Mouse (Mus musculus) cerebellum, adult 2 months (tissue): ENCODE results near the gene Aatk. TPM values are rescaled to one million over a fixed set of nuclear protein-coding genes. Genes with fewer than 3 reads are reported as not detected.
A peak's percentile ranks its signal among the peaks of the same experiment; 100 is the strongest.

Experiments used
- DNase-seq, 2 experiments: peaks; one replicate each; pipeline ENCODE4 v3.0.0; 2021
- H3K27ac ChIP-seq: fragments of 200-500 bp; 2 replicates; pipeline ENCODE4 v1.5.1; 2012; ENCODE audit warnings: low read length, control low read depth, inconsistent platforms; ENCODE audit not compliant: insufficient read depth
- H3K27me3 ChIP-seq: fragments of 200-500 bp; 2 replicates; pipeline ENCODE4 v1.6.1; 2012; ENCODE audit warnings: inconsistent platforms, mild to moderate bottlenecking, low read length, moderate library complexity; ENCODE audit not compliant: control insufficient read depth, insufficient read depth
- H3K4me1 ChIP-seq: fragments of 200-500 bp; 2 replicates; pipeline ENCODE4 v1.6.1; 2011; ENCODE audit warnings: low read length; ENCODE audit not compliant: control insufficient read depth, insufficient read depth
- H3K4me3 ChIP-seq: fragments of 200-500 bp; replicated peaks from 2 replicates; pipeline ENCODE3; 2011; ENCODE audit warnings: mild to moderate bottlenecking, low read depth, low read length, control low read depth; ENCODE audit not compliant: insufficient read depth
- CTCF ChIP-seq: fragments of 200-500 bp; IDR thresholded peaks from 2 replicates; pipeline ENCODE4 v1.5.1; 2011; ENCODE audit warnings: low read depth, mild to moderate bottlenecking, control low read depth, low read length, moderate library complexity, borderline replicate concordance; ENCODE audit not compliant: insufficient read depth
- POLR2A ChIP-seq: fragments of 200-500 bp; IDR thresholded peaks from 2 replicates; pipeline ENCODE4 v1.6.1; 2011; ENCODE audit warnings: low read length, control low read depth, borderline replicate concordance; ENCODE audit not compliant: insufficient read depth
- WGBS: fragments of 180-500 bp; shearing (Covaris S2); methylation state at CpG from one replicate; pipeline ENCODE4 v1.1.7; 2018; 5-methylcytosine and 5-hydroxymethylcytosine counted together
- polyA plus RNA-seq: library from polyadenylated mRNA; depleted of rRNA; stranded (reverse); fragments of >200 nt; gene quantifications from 2 replicates; pipeline ENCODE4 v1.2.3, GENCODE M21; 2012

The Aatk gene
- polyA plus RNA-seq, 1 experiment = 298 TPM

DNA sequence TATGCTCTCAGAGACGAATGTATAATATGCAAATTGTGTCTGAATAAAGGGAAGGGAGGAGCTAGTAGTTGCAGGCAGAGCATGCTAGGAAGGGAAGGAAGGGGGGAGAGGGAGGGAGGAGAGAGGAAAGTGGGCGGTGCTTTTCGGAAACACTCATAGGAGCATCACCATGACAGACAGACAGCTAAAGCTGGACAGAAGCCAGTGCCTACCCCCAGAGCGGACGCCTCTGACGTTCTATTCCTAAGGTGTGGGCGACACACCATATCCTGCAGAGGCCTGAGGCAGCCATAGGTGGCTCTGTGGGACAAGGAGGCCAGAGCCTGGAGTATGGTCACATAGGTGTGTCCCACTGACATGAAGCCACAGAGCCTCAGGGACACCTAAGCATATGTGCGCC lies 6.5 kb downstream of the Aatk start:
- Histone ChIP-seq H3K27ac (peak overlapping the region; percentile 91), H3K4me1 (peaks cover 86% of the 10 kb centered on the region), H3K27me3 (no peaks in the 10 kb centered on the region), H3K4me3 (no peak overlapping the region)
- 34% methylated on average over 8 of the region's 8 CpGs for WGBS
- TF ChIP-seq CTCF = no peak
- peak; percentile 45 to 50 for DNase-seq

- no peaks in the 10 kb centered on the region for H3K27me3 ChIP-seq
- peaks cover 89% of the 10 kb centered on the region for H3K4me1 ChIP-seq
- no peak overlapping the region for H3K4me3 ChIP-seq
- TF ChIP-seq CTCF (no peak), POLR2A (no peak)
- 0% methylated on average over 4 of the region's 4 CpGs for WGBS
- peak; percentile 50 to 53 for DNase-seq
- peak overlapping the region; percentile 78 for H3K27ac ChIP-seq
Measured at GRCm38 (mm10) chr11:120039581-120039980, 7.4 kb downstream of the Aatk start.

GRCm38 (mm10) chr11:120034762-120035161 lies 12.2 kb downstream of the Aatk start:
- H3K27me3 ChIP-seq = no peaks in the 10 kb centered on the region
- H3K4me3 ChIP-seq = no peak overlapping the region
- DNase-seq = no peak
- no peak for TF ChIP-seq CTCF
- TF ChIP-seq POLR2A = no peak
- 60% methylated on average over 5 of the region's 5 CpGs for WGBS
- no peak overlapping the region for H3K27ac ChIP-seq
- peaks cover 84% of the 10 kb centered on the region for H3K4me1 ChIP-seq

DNA sequence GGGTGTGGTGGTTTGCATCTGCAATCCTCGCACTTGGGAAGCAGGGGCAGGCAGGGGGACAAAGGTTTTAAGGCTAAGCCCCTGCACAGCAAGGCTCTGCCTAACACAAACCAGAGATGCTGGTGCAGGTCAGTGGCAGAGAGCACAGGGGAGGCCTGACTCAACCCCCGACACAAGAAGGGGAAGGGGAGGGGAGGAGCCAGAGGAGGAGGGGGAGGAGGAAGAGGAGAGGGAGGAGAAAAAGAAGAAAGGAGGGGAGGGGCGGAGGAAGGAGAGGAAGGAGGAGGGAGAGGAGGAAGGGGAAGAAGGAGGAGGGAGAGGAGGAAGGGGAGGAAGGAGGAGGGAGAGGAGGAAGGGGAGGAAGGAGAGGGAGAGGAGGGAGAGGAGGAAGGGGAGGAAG lies 12.7 kb downstream of the Aatk start:
- H3K27ac ChIP-seq = no peak overlapping the region
- WGBS = 58% methylated on average over 3 of the region's 3 CpGs

GRCm38 (mm10) chr11:120033473-120033872 lies 13.5 kb downstream of the Aatk start:
- no peak for DNase-seq
- 58% methylated on average over 3 of the region's 3 CpGs for WGBS

More for the DNA sequence above, 12.7 kb downstream of the Aatk start:
- Histone ChIP-seq H3K4me1 (peaks cover 84% of the 10 kb centered on the region), H3K27me3 (no peaks in the 10 kb centered on the region), H3K4me3 (no peak overlapping the region)
- DNase-seq = no peak
- TF ChIP-seq CTCF = no peak
- TF ChIP-seq POLR2A = no peak

GRCm38 (mm10) chr11:120032052-120032451 lies 14.9 kb downstream of the Aatk start:
- H3K4me3 ChIP-seq = no peak overlapping the region
- WGBS = 25% methylated on average over 8 of the region's 8 CpGs
- peak overlapping the region; percentile 20 for H3K27ac ChIP-seq
- TF ChIP-seq POLR2A = no peak
- no peak for TF ChIP-seq CTCF
- no peaks in the 10 kb centered on the region for H3K27me3 ChIP-seq
- DNase-seq = no peak
- H3K4me1 ChIP-seq = peaks cover 72% of the 10 kb centered on the region

More at GRCm38 (mm10) chr11:120033473-120033872, 13.5 kb downstream of the Aatk start:
- H3K27me3 ChIP-seq = no peaks in the 10 kb centered on the region
- H3K4me1 ChIP-seq = peaks cover 80% of the 10 kb centered on the region
- TF ChIP-seq POLR2A (no peak), CTCF (no peak)
- H3K4me3 ChIP-seq = no peak overlapping the region
- H3K27ac ChIP-seq = no peak overlapping the region

DNA sequence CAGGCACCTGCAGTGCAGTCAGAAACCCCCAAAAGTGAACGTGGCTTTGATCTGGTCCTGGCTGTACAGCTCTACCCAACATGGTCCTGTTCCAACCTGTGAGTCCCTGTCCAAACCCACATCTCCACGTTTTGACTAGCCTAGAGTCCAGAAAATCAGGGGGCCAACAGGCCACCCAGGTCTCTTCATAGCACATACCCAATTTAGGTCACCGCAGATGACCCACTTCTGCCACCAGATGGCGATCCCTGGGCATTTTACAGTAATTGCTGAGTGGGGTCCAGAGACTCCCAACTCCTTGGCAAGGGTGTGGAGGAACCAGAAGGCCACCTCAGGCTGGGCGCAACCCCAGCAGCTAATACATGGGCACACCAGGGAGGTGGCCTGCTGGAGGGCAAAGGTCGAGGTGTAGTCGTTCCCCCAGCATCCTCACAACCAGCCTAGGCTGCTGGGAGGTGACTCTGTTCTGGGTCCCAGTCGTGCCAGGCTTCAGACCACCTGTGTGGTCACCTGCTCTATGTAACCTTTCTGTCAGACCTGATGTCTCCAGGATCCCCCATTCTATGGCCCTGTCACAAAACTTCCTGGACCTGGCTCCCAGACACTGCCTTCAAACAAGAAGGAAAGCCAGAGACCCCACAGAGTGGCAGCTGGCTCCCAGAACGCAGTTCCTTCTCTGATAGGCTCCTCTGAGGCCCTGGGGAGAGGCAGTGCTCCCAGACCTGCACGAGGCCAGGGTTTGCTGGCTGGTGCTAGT lies 16.6 kb downstream of the Aatk start:
- DNase-seq = peak; percentile 80 to 81
- peak overlapping the region; percentile 40 for H3K27ac ChIP-seq
- H3K4me1 ChIP-seq = peaks cover 72% of the 10 kb centered on the region
- no peak overlapping the region for H3K4me3 ChIP-seq
- WGBS = 3% methylated on average over 10 of the region's 10 CpGs
- no peaks in the 10 kb centered on the region for H3K27me3 ChIP-seq
- TF ChIP-seq CTCF (peak; percentile 68), POLR2A (no peak)

DNA sequence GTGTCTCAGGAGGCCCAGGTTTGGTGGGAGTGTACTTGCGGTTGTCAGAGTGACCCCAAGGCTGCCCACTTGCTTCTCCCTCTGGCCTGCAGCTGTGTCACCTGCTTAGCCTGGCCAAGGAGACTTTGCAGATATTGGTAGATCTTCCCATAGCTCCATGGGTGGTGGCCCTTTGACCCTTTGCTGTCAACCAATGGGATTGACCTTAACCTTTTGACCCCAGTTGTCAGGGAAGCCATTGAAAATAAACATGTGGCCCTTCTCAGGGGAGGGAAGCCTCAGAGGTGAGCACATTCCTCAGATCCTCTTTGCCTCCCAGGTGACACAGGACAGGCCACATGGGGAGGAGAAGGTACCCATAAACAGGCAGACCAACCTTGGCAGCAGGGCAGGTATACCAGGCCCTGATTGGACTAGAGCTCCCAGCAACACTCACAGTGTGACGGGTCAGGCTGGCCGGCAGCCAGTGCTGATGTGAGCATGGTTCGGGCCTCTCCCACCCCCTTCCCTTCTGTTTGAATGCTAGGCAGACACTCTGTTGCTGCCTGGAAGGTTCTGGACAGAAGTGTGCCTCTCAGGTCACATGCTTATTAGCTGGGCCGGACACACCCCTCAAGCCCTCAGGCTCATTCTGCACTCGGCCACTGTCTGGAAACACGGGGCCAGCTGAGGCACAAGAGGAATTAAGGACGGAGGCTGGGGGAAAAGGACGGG lies 17.4 kb downstream of the Aatk start:
- Histone ChIP-seq H3K4me3 (no peak overlapping the region), H3K4me1 (peaks cover 66% of the 10 kb centered on the region), H3K27me3 (no peaks in the 10 kb centered on the region), H3K27ac (peak overlapping the region; percentile 40)
- DNase-seq = peak; percentile 60 to 64
- 17% methylated on average over 9 of the region's 9 CpGs for WGBS
- TF ChIP-seq CTCF = no peak
- TF ChIP-seq POLR2A = no peak
